Mouse (Mus musculus) 3134 (cell line): Measurements from ENCODE around the gene Armc3.
"Not testable (repeated sequence)": the region's sequence is repeated elsewhere in the genome, so short reads cannot be mapped to it uniquely, and the experiment has no call there.

Experiments used
- DNase-seq: peaks from one replicate; pipeline ENCODE4 v3.0.0-alpha.2; 2011; ENCODE audit warnings: low spot score; ENCODE audit not compliant: insufficient read length; ENCODE audit errors: extremely low read depth

Gene Armc3

DNA sequence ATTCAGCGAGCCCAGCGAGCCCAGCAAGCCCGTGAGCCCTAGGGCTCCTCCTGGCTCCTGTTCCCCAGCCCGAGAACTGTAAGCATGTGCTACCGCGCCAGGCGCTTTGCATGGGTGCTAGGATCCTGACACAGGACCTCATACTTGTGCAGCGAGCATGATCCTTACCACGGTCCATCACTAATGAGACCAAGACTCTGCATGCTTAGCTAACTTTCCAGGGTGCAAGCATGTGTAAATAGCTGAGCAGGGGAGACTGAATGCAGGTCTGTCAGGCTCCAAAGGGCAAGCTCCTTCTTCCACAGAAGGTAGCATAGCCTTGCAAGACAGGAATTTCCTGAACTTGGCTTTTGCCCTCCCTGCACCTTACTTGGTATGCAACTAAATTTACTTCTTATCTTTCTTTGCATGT, 71.6 kb downstream of the Armc3 start:
- DNase-seq: no peak

DNA sequence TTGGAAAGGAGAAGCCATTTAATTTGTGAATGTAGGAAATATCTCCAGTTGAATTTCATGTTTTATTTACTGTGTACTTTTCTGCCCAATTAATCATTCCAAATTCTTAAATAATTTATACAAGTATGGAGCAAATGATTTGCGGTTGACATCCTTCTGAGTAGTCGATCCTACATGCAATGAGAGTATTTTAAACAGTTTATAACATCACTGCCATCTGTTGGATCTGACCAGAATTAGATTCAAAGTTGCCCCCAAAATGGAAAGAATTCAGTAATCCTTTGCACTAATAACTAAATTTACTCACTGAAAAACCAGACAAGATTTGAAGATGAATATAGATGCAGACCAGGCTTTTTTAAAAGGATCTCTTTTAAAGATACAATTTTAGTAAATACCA, 75.5 kb downstream of the Armc3 start:
- DNase-seq: no peak

DNA sequence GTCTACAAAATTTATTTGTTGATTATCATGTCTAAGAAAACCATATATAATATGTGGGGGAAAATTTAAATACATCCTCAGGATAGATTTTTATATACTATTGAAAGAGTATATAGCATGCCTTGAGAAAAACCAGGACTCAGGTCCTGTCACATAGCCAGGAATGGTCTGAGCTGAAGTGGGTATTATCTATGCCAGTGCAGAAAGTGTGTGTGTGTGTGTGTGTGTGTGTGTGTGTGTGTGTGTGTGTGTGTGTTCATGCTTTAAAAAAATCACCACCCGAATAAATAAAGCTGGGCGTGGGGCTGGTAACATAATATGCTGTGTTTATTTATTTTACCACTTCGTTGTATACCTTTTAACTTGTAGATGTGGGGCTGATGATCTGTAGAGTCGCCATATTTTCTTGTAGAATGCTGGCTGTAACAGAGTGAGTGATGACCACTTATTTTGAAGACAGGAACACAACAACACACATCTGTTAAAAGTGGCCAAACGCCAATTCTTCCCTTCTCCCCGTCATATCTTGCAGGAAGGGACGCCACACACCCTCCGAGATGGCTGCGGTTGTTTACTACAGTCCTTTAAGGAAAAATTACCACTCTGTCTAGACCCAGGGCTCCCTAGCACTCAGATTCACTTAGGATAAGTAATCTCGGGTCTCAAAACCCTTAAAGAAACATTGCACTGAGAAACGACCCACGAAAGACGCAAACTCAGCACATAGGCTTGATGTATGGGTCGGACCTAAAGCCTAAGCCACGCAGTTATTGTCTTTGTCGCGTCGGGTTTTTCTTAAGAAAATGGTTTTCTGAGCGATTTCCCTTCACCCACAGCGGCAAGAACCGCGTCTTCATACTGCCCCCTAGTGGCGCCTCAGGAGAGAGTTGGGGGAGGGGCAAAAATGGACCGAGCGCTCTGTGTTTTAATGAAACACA, 76.8 kb downstream of the Armc3 start:
- DNase-seq: peak; percentile 45

DNA sequence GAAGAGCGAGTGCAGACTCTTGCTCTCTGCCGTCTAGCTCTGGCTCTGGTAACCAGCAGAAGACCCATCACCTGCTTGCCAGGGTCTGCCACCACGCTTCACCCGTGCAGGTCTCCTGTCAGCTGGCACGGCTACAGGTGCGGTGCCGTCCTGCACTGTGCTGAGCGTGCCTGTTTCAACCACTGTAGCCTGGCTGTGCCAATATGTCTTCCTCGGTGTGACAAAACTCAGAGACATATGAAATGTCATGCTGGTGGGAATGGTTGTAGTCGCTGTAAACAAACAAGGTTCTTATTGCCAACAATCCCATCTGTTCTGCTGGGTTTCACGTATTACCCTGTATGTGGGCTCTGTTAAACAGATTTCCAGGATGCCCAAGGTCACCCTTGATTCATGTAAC, 81.2 kb downstream of the Armc3 start:
- DNase-seq: no peak

DNA sequence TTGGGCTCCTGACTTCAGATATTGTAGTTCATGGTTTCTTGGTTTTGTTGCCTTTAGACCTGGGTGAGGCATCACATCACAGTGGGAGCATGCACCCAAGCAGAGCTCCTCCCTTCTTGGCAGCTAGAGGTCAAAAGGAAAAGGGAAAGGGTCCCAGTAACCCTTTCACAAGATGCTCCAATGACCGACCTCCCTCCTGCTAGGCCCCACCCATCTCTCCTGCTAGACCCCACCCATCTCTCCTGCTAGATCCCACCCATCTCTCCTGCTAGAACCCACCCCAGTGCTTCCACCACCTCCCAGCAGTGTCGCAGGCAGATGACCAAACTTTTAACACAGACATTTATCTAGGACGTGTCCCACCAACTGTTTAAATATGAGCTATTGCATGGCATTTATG, 93.3 kb downstream of the Armc3 start:
- no peak for DNase-seq

DNA sequence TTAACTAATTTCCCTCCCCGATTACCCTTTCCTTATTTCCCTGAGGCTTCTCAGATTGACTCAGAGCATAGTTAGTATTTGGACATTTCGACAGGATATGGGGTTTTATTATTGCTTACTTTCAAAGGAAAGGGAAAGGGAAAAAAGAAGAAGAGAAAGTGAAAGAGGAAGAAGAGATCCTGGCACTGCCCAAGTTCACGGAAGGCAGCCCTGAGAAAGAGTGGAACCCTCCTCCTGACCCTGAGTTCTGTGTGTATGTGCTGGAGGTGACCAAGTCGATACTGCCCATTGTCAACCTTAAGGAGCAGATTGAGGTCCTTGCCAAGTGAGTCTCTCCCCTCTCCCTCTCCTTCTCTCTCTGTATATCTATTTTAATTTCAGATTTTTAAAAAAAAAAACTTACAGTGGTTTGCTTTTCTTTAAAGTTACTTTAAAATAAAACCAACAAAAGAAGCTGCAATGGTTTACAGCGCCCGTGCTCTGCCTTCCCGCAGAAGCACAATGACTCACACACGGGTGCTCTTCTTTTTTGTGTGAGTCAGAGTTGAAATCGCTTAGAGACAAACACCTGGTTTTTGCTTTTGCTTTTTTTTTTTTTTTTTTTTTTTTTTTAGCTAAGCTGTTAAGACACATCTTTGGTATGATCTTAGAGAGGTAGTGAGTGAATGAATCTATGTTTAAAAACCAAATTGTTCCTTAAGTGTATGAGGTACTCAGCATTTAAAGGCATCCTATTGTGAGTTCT, 101.4 kb downstream of the Armc3 start:
- no peak for DNase-seq

DNA sequence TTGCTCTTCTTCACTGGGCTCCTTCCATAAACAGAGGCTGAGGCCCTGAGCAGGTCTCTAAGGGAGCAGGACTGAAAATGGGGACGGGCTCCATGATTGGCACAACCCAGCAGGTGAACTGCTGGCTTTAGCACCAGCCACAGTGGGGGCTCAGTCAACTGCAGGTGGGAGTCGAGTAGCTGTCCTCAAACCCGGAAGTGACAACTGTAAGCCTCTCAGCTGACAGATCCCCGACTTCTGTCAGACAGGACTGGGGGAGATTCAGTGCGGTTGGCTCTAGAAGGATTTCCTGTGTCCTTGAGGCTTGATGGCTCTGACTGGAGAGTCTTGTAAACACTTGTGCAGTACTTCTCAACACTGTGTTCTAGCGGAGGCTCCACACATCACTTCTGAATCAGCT, 102.1 kb downstream of the Armc3 start:
- no peak for DNase-seq

DNA sequence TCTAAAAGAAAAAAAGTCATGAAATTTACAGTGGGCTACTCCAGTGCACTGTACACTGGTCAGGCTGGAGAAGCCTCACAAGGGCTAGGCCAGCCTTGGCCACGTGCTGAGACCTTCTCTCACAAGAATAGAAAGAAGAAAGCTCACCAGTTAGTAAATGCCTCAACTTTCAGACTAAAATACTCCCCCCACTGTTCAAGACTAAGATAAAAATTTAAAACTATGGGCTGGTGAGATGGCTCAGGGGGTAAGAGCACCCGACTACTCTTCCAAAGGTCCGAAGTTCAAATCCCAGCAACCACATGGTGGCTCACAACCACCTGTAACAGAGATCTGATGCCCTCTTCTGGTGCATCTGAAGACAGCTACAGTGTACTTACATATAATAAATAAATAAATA, 104.0 kb downstream of the Armc3 start:
- DNase-seq: not testable (repeated sequence)

DNA sequence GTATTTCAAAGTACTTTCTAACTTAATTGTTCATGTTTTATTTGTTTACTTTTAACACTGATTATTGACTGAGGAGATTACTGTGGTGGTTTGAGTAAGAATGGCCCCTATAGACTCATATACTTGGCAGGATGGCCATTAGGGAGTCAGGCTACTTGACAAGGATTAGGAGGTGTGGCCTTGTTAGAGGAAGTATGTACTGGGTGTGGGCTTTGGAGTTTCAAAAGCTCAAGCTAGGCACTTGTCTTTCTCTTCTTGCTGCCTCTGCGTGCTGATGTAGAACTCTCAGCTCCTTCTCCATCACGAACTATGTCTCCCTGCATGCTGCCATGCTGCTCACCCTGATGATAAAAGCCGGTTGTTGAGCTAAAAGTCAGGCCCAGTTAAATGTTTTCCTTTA, 111.4 kb downstream of the Armc3 start:
- DNase-seq: no peak

DNA sequence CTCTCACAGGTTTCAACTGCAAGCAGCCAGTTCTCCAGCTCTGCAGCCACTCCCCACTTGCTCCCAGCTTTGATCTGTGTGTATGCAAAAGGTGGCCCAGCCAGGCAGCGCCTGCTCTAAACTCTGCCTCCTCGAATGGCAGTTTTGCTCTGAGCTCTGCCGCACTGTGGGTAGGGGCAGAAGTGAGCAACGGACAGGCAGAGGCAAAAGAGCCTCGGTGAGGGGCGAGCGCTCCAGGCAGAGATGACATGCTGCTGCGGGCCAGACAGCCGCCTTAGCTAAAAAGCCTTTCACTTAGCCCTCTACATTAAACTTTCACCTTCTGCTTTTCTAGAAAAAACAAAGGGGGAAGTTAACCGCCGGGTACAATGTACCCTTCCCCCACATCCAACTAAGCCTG, 117.0 kb downstream of the Armc3 start:
- no peak for DNase-seq

DNA sequence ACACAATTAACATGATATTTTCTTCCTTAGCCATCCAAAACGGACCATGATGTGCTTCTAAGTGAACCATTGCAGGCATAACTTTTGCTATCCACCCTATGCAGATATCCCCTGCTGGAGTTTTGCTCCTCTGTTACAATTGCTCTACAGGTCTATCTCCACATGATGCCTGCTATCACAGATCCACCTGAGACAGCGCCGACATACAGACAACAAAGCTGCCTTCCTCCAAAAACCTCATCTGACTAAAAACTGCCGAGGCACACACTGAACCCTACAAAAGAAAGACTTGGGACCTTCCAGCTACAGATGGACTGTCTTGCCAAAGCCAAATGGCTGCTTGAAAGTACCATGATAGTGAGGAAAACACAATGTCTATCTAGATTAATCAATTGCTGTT, 117.6 kb downstream of the Armc3 start:
- no peak for DNase-seq

DNA sequence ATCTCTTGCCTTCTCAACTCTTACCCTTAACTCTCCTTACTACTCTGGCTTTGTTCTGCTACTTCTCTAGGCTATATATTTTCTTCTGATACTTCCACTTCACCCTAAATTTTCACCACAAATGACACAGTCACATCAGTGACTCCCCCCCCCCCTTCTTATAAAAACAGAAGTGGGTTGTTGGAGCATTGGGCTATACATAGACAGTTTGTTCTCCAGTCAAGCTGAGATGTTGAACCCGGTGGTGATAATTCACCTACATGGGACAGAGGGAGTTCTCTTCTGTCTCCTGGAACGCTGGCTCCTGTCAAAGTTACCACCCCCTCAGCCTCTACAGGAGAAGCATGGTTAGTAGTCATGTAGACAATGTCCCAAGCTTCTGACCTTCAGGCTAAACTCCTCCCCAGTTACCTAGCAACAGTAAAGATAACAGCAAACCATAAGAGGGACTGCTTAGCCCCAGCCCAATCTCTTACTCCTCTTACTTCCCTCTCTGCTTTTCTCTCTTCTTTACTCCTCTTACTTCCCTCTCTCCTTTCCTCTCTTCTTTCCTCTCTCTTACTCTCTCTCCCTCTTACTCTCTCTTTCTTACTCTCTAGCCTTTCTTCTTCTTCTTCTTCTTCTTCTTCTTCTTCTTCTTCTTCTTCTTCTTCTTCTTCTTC, 118.2 kb downstream of the Armc3 start:
- not testable (repeated sequence) for DNase-seq

DNA sequence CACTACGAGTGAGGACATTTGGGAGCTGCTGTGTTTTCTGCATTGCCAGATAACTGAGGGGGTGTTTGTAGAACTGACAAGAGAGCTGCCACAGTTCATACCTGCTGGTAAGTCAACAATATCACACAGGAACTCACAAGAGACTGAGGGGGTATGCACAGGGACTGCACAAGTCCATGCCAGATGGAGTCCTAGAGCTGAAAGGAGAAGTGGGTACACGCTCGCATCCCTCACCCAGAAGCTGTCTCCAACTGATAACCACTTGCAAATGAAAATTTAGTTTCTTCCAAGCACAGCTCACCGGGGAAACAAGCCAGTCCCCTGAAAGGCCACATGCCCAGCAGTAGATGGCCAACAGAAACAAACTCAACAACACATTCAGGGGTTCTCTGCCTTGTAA, 119.4 kb downstream of the Armc3 start:
- no peak for DNase-seq

DNA sequence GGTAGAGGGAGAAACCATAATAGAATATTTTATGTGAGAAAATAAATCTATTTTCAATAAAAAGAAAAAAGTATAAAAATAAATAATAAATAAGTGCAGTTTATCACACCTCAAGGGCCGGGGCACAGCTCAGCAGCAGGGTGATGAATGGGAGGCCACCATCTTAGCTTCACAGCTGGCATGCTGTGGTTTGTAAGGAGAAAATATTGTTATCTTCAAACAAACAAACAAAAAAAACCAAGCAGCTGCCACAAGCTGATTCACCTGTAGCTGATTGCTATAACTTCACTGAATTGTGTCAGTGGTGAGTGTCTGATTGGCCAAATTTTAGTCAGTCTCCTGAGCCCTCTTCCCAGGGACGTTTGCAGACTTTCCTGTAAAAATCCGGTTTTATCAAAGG, 120.2 kb downstream of the Armc3 start:
- DNase-seq: no peak

DNA sequence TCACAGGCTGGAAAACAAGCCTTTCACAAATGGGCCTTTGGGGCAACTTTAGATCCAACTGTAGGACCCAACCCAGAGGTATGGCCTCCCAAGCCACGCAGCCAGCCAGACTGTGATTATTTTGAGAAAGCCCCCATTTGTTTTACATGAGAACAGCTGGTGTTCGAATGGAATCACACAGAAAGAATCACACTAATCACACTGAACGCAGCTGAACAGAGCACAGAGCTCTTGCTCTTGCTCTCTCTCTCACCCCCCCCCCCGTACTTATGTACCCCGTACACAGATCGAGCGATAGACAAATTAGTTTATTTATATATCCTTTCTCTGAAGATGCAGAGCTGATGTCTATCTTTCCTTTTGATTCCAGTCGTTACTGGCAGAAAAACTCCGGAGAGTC, 123.3 kb downstream of the Armc3 start:
- DNase-seq: no peak

DNA sequence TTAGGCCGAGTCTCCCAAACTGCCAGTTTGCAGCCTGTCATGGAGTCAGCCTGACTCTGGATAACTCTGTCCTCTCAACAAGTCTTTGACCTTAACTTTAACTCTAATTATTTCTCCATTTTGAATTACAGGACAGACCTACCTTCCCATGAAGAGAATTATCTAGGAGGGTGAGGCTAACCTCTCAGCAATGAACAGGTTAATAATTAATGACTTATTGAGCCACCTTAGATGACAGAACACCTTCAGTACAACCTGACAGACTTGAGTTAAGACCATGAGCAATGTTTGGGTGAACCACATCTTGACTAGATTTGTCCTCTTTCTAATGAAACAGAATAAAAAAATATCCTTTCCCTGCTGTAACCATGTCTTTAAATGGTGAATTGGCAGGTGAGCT, 127.3 kb downstream of the Armc3 start:
- no peak for DNase-seq

DNA sequence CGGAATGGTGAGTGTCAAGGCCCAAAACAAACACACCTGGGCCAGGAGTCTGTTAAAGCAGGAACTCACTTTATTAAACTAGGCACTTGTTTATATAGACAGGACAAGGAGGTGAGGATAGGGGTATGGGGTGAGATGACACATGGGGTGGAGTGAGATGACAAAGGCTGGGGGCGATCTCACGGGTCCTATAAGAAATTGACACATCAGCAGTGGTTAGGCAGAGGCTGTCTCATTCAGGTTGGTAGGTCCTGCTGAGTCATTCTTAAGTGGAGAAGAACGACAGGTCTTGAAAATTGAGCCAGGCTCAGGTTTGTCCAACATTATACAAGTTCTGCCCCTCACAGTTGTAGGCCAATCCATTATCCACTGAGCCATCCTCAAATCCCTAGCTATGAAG, 128.7 kb downstream of the Armc3 start:
- DNase-seq: peak; percentile 2

DNA sequence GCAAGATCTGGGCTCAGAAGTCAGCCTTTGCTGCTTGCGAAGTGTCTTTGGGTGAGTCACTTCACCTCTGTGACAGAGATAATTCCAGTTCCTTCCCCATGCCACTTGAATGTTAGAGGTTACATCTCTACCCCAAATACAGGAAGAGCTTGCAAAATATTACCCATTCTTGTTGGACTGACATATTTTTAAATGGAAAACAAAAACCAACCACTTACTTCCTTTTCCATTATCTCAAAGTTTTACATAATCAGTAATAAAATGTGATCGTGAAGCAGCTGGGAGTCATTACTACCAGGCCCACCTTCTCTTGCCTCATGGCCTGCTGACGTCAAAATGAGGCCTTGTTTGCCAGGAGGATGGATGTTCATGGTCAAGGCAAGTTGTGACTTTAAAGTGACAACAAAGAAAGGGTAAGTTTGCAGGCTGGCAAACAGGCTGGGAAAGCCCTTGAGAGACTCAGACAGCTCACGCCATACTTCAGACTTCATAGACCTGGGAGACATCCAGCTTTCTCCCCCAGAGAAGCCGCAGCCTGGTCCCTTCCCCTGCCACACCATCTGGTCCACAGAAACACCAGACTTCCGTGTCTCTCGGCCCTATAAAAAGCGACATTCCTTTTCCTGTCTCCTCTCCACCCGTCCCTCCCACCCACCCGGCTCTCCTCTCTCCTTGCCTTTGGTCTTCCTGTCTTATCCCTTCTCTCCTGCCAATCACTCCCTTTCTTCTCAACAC, 145.0 kb downstream of the Armc3 start:
- DNase-seq: peak; percentile 7

DNA sequence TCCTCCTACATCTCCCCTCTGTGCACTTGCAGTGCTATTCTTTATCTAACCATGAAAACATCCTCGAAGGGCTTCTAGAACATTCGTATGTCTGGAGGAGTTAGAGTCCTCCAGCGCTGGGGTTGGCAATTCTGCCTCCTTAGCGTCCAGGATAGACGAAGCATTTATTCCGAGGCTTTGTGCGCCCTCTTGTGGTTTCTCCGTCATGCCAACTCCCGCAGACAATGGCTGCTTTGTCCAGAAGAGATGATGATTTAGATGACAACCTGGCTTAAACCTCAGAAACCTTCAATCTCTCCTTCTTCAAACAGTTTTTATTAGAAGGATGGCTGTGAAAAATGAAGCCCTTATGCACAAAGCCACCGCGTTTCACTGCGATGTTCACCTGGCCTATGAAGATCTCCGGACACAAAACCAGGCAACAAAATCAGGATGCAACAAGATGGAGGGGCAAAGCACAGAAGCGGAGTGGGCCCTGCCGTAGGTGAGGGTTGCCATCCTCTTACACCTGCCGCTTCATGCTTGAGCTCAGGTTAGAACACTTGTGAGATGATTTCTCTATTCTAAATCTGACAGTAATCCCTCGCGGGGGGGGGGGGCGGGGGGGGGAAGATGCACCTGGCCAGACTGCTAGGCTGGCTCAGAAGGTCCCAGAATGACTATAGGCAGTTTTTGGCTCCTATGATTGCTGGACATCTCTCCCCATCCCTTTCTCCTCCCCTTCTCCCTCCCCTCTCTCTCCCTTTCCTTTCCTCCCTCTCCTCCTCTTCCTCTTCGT, 145.7 kb downstream of the Armc3 start:
- DNase-seq: peak; percentile 18

DNA sequence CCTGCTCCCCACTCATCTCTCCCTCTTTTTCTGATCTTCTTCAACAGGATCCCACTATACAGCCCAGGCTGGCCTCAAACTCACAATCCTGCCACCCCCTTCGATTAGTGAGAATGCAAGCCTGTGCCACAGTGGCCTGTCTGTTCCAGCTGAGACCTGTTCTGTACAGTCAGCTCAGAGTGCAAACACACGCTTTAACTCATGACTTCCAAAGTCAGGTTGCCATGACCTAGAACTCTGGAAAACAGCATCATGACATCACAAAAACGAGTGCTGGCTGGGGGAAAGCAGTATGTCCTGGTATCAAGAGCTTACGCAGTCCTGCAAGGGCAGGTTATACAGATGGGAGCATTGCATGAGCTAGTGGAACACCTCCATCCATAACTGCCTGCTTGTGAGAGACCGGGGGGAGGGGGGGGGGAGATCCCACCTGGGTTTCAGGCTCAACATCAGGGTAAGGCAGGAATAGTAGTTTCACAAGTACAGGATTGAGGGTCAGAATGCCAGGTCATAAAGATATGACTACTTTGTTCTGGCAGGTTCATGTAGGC, 146.4 kb downstream of the Armc3 start:
- no peak for DNase-seq
